Mouse (Mus musculus) c-Kit-positive CD71-positive TER-119-positive erythroid progenitor cells, embryonic 14.5 days (primary cell): Measurements from ENCODE around the gene H1f0.

Experiments used
- DNase-seq: peaks from one replicate; pipeline ENCODE4 v3.0.0-alpha.2; 2013; ENCODE audit warnings: low spot score

Gene H1f0

DNA sequence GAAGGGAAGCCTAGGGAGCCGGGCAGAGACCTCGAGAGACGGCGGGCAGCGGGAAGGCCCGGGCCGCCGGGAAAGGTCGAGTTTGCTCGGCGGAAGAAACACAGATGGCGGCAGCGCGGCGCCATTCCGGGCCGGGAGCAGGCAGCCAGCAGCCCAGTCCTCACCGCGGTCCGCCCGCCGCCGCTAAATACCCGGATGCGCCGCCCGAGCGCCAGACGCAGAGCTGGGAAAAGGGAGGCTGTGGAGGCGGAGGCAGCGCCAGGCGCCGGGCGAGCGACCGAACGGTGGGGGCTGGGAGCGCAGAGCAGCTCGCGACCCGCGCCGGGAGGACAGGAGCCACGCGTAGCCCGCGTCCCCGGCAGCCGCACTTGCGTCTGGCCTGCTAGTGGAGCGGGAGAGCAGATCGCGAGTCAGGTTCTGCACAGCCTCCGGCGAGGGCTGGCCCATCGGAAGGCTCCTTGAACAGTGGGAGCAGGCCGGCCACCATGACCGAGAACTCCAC is at the start of gene H1f0:
H1f0 (plus strand) TSS at position 214 of the 502 bp plus-strand sequence.
- peak; percentile 63 for DNase-seq

DNA sequence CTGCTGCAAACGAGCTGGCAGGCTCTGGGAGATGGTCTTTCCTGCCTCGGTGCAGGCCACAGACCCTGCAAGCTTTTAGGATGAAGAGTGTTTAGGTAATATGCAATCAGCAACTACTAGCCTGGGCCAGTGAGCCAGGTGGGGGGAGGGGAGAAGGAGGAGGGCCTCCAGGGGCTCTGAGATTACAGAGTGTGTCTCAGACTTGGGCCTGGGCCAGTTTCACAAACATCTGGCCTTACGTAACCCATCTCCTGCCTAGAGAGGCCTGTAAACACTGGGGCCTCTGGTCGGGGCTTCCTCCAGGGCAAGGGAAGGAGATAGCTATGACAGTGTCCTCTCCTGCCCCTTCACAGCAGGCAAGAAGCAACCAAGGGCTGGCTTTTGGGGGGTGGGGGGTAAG is 49.4 kb upstream of the H1f0 start:
- DNase-seq, result no peak

DNA sequence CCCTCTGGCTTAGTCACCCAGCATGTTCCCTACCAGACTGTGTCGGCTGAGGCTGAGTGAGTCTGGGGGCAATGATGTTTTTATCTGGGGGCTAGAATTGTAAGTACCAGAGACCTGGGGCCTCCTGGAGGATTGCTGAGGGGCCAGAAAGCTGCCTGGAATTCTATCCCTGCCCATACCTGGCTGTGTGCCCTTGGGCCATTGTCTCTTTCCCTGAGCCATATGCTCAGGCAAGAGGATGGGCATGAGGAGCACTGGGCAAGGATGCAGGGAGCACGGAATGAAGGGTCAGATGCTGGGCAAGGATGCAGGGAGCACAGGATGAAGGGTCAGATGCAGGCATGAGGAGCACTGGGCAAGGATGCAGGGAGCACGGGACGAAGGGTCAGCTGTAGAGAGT is 48.2 kb upstream of the H1f0 start:
- no peak for DNase-seq

DNA sequence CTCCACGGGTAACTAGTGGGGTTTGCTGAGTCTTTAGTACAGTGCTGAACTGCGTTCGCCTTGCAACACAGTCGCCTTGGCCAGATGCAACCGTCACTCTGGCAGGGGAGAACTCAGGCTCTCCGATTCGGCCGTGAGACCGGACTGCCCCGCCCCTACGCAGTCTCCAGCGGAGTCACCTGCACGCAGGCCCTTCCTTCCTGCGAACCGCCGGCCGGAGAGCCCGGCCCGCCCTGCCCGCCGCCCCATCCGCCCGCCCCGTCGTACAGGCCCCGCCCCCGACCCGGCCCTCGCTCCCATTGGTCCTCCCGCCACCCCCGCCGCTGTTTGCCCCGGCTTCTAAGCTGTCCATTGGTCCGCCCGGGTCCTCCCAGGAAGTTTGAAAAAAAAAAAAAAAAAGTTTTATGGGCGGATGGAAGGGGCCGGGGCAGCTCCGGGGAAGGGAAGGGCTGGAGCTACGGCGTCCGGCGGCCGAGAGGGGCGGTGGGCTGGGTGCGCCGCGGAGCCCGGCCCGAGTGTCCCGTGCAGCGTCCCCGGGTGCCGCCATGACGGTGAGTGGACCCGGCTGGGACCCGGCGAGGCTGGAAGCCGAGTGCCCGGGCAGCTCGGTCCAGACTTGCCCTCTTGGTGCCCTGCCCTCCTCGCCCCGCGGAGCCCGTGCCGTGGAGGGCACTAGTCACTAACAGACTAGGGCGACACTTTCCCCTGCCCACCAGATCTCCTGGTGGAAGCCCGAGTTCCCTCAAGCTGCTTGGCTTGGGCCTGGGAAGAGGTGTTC is 45.4 kb upstream of the H1f0 start:
- peak; percentile 90 for DNase-seq

DNA sequence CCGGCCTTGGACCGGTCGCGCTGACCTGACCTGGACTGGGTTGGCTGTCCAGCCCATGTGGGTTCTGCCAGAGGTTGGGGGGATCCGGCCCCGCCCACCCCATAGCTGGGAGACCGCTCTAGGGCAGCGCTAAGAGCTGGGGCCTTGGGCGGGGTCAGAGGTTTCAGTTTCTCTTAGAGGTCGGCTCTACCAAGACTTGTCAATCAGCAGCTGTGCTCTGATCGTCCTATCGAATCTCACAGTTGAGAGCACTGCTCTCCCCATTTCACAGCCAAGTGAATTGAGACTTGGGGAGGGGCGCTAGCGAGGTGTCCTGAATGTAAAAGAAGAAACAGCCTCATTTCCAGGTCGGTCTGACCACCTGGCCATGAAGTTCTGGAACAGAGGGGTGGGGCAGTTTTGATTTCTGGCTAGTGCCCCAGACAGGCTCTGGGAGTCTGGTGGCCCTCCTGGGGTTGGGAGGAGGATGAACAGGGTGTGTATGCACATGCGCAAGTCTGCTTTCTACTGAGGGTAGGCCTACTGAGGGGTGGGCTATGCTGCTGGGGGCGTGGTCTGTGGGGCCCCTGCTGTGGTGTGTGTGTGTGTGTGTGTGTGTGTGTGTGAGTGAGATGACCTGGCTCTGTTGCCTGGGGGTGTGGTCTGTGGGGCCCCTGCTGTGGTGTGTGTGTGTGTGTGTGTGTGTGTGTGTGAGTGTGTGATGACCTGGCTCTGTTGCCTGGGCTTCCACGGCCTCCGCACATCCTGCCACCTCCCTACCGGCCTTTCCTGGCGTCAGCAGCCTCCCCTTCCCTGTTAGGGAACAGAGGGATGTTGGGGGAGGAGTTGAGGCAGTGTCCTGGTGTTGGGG is 44.6 kb upstream of the H1f0 start:
- peak; percentile 71 for DNase-seq

DNA sequence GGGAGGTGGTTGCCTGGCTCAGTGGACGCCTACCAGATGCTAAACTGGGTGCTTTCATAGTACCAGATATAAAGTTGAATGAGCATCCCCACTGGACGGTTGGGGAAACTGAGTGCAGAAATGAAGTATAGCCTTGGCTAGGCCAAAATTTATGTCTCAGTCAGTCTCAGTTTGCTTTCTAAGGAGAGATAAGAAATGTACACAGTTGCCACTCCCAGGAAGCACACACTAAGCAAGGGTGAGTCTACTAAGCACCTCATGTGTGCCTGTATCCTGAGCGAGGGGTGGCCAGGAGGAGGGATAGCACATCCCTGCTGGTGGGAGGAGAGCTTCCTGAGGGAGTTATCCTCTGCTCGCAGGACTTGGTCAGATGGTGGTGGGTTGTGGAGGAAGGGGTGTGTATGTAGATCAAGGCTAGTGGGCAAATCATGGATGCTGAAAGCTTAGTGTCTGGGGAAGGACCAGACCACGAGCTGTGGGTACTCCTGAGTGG is 43.9 kb upstream of the H1f0 start:
- no peak for DNase-seq

DNA sequence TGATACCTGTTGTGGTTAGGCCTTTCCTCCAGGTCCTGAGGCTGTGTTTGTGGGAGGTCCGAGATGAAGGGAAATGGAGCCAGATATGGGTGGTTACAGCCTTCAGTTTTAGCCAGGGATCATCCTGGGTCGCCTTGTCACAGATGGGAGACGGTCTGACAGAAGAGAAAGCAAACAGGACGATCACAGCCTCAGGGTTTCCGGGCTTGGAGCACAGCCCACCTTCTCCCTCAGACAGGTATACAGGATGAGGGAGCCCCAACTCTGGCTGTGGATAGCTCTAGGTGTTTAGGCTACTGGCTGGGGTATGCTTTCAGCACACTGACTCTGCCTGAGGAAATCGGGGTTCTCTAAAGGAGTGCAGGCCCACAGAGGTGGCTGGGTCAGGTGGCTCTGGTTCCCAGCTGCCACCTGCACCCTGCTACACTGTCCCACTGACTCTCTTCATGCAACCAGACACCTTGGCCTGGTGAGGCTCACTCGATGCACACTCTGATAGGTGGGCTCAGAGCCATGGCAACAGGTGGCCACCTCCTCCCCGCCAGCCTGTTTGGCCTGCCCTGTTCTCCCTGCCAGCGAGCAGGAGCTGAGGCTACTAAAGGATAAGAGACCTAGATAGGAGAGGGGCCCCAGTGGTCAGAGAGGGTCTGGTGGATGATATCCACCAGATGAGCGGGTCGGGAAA is 41.6 kb upstream of the H1f0 start:
- DNase-seq, result no peak

DNA sequence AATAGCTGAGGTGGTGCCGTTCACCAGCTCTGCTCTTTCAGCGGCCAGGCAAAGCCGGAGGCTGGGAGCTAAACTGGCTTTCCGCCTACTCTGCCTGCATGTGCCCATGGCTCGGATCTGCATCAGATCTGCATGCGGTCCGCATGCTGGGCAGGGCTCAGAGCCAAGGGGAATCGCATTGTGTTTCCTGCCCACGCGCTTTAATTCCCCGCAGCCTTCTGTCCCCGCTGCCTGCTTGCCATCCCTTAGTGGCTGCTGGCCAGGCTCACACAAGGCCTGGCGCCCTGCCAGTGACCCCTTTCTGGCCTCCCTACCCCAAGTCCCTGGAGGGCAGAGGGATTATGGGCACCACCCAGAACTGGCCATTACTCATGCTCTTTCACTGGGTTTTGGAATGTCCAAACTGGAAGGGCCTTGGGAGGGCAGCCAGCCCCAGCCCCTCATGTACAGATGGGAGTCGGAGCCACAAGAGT is 39.7 kb upstream of the H1f0 start:
- no peak for DNase-seq

DNA sequence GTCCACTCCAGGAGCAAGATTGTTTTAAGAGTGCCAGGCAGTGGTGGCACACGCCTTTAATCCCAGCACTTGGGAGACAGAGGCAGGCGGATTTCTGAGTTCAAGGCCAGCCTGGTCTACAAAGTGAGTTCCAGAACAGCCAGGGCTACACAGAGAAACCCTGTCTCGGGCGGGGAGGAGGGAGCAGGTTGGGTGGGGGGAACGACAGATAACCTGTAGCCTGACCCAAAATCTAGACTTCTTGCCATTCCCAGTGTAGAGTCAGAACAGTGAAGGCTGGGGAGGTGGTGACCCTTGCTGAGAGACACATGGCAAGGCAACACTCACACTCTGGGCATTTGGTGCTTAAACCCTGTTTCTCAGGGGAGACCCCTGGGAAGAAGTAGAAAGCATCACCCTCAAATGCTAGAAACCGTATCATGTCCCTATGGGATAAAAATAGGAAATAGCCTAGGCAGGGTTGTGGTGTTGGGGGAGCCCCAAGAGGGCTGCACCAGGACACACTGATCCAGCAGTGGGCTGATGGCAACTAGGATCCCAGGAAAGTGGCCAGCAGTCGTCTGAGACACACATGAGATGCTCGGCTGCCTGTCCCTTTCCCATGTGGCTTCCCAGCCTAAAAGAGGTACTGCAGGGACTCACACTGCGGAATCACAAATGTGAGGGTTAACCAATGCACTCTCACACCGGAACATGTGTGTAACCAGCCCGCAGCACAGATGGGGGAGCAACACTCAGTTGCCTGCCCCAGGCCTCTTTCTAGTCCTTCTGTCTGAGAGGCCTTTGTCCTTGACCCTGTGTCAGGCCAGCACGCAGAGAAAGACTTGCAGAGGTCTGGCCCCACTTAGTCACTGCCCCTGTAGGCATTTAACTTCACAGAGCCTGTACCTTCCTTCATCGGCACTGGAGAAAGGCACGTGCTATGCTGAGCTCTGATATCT is 38.8 kb upstream of the H1f0 start:
- DNase-seq, result no peak

DNA sequence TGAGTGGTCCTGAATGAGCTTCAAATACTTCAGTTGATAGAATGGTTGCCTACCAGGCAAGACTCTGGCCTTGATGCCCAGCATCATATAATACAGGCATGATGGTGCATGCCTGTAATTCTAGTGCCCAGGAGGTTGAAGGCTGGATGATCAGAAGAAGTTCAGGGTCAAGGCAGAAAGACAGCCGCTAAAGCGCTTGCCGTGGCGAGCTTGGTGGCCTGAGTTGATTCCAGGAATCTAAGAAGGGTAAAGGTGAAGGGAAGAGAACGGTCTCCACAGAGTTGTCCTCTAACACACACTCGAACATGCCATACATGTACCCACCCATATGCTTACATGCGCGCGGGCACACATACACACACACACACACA is 38.2 kb upstream of the H1f0 start:
- DNase-seq, result no peak

DNA sequence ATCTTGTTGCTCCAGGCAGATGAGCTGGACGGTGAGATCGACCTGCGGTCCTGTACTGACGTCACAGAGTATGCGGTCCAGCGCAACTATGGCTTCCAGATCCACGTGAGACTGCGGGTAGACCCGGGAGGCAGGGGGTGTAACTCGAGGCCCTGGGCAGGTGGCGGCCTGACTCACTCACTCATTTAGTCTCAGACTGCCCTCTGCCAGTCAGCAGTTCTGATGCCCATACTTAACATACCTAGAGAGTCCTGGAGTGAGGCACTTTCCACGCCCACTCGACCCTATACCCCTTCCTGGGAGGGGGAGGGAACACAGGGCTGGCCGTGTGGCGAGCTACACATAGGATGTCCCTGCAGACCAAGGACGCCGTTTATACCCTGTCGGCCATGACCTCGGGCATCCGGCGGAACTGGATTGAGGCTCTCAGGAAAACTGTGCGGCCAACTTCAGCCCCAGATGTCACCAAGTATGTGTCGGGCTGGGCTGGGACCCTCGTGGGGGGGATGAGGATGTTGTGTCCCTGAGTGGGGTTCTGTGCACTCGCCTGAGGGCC is 37.2 kb upstream of the H1f0 start:
- no peak for DNase-seq

DNA sequence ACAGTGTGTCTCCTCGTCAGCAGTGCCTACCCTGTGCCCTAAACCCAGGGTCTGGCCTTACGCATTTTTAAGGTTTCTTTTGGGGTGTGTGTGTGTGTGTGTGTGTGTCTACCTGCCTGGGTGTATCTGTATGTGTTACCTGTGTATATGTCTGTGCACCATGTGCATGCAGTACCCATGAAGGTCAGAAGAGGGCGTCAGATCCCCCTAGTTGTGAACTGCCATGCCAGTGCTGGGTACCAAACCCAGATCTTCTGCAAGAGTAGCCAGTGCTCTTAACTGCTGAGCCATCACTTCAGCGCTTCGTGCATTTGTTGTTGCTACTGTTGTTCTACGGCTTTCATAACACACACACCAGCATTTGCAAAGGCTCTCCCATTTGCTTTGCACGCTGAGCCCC is 36.0 kb upstream of the H1f0 start:
- DNase-seq, result no peak

DNA sequence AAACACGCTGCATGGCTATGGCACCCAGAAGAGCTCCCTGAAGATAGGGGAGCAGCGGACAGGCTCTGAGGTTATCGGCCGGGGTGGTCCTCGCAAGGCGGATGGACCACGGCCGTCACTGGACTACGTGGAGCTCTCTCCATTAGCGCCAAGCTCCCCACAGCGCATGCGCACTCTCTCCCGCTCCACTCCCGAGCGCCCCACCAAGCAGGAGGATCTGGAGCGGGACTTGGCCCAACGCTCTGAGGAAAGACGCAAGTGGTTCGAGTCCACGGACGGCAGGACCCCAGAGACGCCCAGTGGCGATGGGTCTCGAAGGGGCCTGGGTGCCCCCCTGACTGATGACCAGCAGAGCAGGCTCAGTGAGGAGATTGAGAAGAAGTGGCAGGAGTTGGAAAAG is 35.3 kb upstream of the H1f0 start:
- no peak for DNase-seq

DNA sequence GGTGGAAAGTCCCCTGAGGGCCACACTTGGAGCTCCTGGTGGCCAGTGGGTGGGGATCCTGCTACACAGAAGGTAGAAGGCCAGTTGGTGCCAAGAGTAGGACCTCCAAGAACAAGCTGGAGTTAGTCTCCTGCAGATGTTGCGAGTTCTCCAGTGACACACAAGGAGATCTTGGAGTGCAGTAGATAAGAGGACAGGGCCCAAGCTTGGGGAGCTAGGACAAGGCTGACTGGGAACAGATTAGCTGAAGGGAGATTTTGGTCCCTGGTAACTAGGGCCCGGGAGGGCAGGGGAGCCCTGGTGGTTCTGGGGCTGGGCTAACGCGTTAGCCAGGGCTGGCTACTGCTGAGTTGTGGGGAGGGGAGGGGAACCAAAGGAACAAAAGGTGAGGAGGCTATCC is 32.3 kb upstream of the H1f0 start:
- DNase-seq, result no peak

DNA sequence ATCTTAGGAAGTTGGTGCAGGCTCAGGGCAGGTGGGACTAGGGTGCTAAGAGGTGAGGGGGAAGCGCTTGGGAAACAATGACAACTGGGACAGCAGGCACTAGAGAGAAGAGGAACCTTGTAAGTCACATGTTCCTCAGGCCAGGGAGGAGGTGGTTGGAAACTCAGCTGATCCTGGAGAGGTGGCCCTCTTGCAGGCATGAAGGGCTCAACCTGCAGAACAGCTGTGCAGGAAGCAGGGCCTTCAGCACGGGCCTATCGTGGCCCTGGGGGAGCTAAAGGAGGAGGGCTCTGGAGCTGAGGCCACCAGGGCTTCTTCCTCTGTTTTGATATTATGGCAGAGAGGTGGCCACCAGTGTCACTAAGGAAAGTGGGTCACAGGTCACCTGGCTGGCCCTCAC is 31.6 kb upstream of the H1f0 start:
- DNase-seq, result no peak

DNA sequence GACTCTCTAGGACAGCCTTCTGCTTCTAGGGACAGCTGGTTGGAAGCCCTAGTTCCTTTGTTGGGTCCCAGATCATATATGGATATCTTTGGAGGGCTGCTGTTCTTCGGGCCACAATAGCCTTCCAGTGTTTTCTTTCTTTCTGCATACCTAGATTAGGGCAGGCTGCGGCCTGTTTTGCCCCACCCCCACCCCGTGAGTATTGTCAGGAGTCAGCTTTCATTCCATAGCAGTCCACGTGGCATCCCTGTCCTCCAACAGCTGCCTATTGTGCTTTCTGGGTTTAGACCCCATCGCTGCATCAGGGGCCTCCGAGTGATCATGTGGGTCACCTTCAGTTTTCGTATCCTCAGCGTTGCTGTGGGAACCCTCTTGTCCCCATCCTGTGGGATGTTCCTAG is 29.9 kb upstream of the H1f0 start:
- no peak for DNase-seq

DNA sequence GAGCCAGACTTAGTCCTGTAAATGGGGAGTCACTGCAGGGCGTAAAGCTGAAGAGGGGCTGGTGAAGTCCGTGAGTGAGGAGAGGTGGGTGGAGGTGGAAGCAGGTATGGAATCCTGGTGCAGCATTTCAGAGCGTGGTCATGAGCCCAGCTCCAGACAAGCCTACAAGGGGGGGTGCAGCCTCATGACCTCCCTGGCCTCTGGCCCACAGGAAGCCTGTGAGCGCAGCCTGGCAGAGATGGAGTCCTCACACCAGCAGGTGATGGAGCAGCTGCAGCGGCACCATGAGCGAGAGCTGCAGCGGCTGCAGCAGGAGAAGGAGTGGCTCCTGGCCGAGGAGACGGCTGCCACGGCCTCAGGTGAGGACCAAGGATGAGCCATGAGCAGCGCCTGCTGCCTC is 28.7 kb upstream of the H1f0 start:
- DNase-seq, result no peak

DNA sequence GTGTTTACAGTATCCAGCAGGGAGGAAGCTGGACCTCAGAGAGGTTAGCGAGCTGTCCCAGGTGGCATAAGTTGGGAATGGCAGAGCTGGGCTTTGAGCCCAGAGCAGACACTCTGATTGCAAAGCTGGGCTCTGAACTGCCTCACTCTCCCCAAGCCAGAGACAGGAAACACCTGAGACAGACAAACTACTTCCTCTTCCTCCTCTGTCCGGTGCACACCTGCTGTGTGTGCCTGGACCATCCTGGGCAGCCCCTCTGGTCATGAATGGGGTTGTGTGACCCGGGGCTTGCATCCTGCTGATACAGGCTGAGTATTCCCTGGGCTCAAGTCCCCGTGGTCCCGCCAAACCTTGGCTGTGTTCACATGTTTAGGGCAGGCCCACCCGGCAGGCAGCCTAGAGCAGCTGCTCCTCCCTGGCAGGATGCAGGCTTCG is 27.9 kb upstream of the H1f0 start:
- no peak for DNase-seq

DNA sequence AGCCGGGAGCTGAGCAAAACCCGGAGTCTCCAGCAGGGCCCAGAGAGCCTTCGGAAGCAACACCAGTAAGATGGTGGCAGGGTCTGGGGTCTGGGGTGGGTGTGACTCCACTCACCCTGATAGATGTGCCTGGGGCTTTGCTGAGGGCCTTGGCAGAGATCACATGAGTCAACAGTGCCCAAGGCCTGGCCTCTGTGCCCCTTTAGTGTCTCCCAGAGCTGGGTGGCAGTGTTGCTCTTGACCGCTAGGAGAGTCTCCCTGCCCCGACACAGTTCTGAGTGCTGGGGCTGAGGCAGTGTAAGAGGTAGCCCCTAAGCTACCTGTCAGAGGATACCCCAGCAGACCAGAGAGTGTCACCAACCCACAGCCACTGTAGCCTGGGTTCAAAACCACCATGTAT is 26.7 kb upstream of the H1f0 start:
- no peak for DNase-seq

DNA sequence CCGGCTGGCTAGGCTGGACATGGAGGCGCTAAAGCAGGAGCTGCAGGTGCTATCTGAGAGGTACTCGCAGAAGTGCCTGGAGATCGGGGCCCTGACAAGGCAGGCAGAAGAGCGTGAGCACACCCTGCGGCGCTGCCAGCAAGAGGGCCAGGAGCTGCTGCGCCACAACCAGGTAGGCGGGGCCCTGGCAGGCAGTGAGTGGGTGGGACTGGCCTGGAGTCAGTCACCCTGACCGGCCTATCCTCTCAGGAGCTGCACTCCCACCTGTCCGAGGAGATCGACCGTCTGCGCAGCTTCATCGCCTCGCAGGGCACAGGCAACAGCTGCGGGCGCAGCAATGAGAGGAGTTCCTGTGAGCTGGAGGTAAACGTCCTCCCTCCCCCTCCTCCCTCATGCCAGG is 26.2 kb upstream of the H1f0 start:
- DNase-seq, result no peak

DNA sequence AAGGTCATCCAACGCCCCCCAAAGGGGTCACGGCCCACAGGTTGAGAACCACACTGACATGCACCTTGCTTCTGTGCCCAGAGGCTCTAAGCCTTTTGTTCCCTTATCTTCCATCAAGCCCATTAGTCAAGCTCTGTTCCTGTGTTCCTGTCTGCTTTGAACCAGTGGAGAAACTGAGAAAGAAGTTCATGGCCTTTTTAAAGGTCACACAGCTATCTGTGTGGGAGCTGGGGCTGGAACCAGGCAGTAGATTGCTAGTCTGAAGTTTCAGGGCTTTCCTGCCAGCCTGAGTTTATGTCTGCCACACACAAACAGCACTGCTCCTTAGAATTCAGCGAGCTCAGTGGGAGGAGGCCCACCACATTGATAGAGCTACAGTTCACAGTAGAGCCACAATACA is 25.2 kb upstream of the H1f0 start:
- no peak for DNase-seq
